Mouse (Mus musculus): ENCODE data around the gene Zbtb7b.

The Zbtb7b gene

GRCm38 (mm10) chr3:89419571-89419970, 25.0 kb upstream of the Zbtb7b start:
- in situ Hi-C loops (cut with MboI, MseI) = no loop called here

GRCm38 (mm10) chr3:89418861-89419250, 24.3 kb upstream of the Zbtb7b start:
- in situ Hi-C loops (cut with MboI, MseI) = no loop called here

DNA sequence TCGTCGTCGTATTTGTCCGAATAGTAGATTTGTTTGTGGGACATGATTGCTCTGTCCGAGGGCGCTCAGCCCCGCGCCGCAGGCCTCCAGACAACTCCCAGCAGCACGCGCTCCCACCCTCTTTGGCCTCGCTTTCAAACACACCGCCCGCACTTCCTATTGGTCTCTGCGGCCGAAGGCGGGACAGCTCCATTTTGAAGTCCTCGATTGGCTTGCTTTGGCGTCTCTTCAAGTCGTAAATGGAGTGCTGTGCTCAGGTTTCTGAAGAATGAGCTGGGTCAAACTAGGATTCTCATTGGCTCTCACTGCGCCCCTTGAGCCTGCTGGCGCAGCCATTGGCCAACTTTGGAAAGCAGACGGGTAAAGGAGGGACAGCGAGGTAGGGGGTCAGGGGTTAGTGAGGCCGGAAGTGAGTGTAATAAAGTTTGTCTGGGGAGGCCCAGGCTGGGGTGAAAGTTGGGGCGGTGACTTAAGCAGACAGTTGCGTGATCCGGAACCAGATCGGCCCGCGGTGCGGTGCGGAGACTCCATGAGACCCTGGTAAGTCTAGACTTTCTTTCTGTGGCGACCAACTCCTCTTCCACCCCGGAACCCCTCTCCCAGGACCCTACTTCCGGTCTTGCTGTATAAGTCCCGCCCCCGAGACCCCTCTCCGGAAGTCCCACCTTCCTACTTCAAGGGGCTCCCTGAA, 23.7 kb upstream of the Zbtb7b start, which contains the start of the genes Cks1b and Shc1:
Gene Cks1b, minus strand, starts transcription at position 214 of the 691 bp plus-strand sequence.
Gene Shc1, plus strand, starts transcription at position 274 of the 691 bp plus-strand sequence.
- in situ Hi-C loops (cut with MboI, MseI) = no loop called here

- in situ Hi-C loops (cut with MboI, MseI) = no loop called here
These were observed 23.2 kb upstream of the Zbtb7b start for GRCm38 (mm10) chr3:89417840-89418169.

- in situ Hi-C loops (cut with MboI, MseI) = no loop called here
These were observed 22.6 kb upstream of the Zbtb7b start for GRCm38 (mm10) chr3:89417131-89417530.

DNA sequence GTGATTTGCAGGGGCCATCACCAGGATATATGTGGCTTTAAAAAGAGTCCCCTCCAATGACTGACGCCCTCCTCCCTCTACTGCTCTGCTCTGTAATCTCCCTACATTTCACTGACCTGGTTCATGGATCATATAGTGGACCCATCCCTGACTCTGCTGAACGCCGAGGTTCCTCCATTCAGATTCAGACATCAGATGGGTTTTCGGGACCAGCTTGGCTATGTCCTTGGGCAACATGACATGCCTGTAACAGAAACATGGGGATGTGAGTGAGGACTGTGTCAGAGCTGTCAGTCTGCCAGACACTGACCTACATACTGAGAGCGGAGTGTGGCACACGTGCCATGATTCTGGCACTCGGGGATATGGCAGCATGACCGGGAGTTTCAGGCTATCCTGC, 21.6 kb upstream of the Zbtb7b start:
- in situ Hi-C loops (cut with MboI, MseI) = no loop called here

DNA sequence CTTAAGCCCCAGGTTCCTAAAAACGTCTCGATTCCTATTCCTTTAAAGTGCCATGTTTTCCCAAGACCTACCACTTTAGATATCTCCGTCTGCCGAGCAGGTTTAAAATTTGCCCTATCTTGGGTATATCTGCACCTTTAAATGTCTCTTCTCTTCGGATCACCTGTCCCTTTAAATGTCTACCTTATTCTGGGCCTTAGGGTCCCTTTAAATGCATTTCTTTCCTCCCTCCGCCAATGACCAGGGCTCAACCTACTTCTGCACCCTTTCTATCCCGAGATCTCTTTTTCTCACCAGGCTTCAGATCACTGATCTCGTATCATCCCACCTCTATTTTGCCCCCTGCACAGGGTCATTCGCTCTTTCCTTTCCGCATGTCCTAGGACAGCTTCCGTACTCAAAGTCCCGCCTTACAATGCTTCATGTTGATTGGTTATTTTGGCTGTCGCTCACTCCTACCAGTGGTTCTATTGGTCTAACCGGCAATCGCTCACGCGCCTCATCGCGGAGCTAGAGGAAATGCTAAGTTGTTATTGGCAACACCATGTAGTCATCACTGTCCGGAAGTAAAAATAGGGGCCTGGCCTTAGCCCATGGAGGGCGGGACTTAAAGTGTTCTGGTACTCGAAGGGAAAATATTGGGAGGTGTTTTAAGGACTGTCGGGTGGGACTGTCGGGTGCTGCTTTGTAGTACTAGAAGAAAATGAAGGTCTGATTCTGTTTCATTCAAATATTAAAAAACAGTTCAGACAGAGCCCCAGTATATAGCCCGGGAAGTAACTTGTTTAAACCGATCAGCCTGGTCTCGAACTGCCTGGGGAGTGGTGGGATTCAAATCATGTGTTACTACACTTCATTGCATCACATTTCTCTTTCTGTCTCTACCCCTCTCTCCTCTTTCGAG, 17.2 kb upstream of the Zbtb7b start, which contains the start of gene Flad1:
Gene Flad1, minus strand, starts transcription at position 381 of the 904 bp plus-strand sequence.
- in situ Hi-C loops (cut with MboI, MseI) = no loop called here

DNA sequence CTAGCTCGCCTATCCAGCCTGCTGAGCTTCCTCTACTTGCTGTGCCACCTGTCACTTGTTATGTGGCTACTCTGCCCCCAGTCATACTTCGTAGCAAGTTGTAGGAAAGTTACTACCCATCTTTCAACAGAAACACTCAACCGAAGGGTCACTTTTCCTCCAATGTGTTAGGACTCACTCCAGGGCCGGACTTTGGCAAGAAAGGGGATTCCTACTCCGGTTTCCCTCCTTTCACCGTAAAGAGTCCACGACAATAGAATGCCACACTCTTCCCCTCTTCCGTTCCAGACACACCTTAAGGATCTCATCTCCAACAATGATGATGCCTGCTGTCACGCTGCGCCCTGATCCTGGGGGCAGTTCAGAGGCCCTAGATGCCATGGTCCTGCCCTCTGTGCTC, 16.3 kb upstream of the Zbtb7b start:
- in situ Hi-C loops (cut with MboI, MseI) = no loop called here

DNA sequence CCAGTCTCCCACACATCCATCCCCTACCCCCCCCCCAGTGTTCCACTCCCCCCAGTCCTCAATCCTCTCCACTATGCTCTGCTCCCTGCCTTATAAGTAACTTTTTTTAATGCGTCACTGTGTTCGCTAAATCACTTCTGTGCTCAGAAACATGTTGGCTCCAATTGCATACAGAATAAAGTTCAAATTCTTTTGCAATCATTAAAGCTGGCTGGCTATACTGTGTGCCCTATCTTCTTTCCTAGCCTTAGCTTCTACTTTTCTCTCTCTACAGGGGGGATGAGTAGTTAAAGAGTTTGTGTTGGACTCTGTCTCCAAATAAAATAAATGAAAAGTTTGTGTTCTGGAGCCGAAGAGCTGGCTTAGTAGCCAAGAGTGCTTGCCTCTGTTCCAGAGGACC, 15.1 kb upstream of the Zbtb7b start:
- in situ Hi-C loops (cut with MboI, MseI) = no loop called here

DNA sequence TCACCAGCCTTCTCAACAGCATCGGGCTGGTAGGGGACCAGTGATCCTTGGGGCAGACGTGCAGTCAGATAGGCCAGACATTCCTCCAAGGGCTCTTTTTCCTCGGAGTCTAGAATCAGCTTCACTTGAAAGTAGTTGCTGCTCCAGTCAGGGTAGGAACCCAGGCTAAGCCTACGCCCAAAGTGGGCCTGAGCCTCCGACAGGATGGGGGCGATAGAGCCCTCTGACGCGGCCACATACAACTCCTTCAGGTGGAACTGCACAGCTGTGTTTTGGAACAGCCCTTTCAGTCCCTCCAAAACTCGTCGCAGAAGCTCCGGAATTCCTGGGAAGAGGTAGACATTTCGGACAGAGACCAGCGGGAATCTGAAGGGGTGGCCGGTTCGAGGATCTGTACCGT, 13.9 kb upstream of the Zbtb7b start:
- in situ Hi-C loops (cut with MboI, MseI) = no loop called here

DNA sequence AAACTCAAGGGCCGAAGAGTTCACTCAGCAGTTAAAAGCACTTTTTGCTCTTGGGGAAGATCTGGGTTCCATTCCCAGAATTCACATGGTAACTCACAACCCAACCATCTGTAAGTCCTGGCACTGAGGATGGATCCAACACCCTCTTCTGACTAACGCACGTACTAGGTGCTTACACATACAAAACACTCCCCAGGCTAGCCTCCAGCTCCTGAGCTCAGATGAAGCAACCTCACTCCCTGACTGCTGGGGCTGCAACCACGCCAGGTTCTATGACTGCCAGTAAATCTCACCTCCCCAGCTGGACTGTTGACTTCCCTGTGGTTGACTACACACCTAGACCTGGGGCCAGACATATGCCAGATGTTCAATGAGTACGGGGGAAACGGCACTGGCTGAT, 12.3 kb upstream of the Zbtb7b start:
- in situ Hi-C loops (cut with MboI, MseI) = no loop called here

- in situ Hi-C loops (cut with MboI, MseI) = no loop called here
These were observed 8.1 kb upstream of the Zbtb7b start, which contains the start of gene Lenep for GRCm38 (mm10) chr3:89402693-89403092. TSS of gene Lenep (minus strand) at chr3:89402793.

- in situ Hi-C loops (cut with MboI, MseI) = no loop called here
These were observed 6.8 kb upstream of the Zbtb7b start for GRCm38 (mm10) chr3:89401329-89401728.

GRCm38 (mm10) chr3:89396654-89397005, 2.1 kb upstream of the Zbtb7b start:
- in situ Hi-C loops (cut with MboI, MseI) = no loop called here

DNA sequence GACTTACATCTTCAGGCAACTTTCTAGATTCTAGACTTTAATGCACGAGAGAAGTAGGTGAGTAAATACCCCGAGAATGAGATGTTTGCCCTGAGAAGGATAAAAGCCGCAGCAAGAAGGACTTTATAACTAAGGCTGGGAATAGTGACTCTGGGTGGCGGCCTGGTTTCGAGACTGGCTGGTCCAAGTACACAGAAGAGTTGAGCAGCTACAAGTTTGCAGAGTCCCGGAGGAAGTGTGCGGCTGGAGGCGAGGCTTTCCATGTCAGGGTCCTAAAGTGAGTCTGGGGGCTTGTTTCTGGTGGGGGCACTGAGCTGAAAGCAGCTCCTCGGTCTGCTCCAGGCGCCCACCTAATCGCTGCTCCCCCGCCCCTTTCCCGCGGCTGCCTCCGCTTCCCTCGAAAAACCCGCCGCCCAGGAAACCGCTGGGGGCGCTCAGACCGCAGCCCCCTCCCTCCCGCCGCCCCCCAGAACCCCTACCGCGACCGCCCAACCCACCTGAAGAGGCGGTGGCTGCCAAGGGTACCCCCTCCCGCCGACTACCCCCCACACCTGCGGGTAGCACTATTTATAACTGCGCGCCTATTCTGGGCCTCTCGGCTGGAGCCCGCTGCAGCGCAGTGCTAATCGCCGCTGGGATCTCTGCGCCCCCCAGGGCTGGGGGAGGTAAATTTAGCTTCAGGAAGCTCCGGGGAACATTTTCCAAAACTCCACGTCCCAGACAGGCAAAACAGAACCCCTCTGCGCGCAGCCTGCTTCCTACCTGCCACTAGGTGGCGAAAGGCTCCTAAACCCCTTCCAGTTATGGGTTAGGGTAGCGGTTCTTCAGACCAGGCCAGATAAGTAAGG, 1.5 kb upstream of the Zbtb7b start:
- in situ Hi-C loops (cut with MboI, MseI) = no loop called here

- in situ Hi-C loops (cut with MboI, MseI) = no loop called here
These were observed 836 bp upstream of the Zbtb7b start for GRCm38 (mm10) chr3:89395419-89395805.

DNA sequence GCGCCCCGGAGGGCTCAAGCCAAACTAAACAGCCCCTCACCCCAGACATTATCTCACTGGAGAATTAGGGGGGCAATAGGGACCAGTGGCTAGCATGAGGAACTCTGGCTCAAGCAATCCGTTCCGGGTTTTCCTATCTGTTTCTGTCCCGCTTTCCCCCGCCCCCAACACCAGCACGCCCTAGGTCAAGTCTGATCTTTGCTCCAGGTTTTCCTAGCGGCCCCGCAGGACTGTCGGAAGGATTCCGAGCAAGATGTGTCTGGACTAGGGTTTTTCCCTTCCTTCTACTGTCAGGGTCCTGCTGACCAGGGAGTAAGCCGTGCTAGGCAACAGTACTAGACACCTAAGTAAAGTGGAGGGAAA, 299 bp upstream of the Zbtb7b start:
- in situ Hi-C loops (cut with MboI, MseI) = no loop called here

GRCm38 (mm10) chr3:89393605-89394004, 971 bp downstream of the Zbtb7b start:
- in situ Hi-C loops (cut with MboI, MseI) = no loop called here

GRCm38 (mm10) chr3:89392871-89393311, 1.7 kb downstream of the Zbtb7b start:
- in situ Hi-C loops (cut with MboI, MseI) = no loop called here

DNA sequence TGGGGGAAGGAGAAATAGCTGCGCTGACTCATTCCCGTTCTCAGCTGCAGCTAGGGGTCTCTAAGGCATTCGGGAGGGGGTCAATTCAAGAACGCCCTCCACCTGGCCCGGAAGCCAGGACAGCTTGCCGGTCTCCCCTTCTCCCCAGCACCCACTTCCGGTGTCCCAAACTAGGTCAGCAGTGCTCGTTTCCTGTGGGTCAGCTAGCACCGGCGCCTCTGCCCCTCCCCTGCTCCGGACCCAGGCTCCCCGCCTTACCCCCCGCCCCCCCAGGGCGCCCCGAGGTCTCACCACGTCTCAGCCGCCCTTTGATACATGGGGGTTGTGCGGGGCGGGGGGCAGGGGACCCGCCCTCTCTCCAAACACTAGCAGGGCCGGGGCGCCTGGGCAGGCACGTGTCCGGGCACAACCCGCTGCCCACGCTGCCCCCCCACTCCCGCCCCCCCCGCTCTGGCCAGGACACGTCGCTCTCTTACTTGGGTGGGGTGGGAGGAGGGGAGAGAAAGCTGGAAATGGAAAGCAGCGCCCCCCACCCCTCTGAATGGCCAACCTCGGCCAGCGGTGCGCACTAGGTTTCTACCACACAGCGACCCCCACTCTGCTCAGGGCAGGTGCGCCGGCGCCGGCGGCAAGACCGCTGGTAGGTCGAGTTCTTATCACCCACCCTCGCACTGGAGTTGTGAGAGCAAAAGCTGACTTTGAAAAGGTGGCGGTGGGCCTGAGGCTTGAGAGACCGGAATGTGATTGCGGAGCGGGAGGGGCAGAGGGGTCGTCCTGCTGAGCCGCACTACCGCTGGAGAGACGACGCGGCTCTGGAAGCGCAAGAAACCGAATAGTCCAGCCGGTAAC, 2.7 kb downstream of the Zbtb7b start:
- in situ Hi-C loops (cut with MboI, MseI) = no loop called here
